ENCODE assay signal across 14 mouse cellular contexts in the genomic region with DNA sequence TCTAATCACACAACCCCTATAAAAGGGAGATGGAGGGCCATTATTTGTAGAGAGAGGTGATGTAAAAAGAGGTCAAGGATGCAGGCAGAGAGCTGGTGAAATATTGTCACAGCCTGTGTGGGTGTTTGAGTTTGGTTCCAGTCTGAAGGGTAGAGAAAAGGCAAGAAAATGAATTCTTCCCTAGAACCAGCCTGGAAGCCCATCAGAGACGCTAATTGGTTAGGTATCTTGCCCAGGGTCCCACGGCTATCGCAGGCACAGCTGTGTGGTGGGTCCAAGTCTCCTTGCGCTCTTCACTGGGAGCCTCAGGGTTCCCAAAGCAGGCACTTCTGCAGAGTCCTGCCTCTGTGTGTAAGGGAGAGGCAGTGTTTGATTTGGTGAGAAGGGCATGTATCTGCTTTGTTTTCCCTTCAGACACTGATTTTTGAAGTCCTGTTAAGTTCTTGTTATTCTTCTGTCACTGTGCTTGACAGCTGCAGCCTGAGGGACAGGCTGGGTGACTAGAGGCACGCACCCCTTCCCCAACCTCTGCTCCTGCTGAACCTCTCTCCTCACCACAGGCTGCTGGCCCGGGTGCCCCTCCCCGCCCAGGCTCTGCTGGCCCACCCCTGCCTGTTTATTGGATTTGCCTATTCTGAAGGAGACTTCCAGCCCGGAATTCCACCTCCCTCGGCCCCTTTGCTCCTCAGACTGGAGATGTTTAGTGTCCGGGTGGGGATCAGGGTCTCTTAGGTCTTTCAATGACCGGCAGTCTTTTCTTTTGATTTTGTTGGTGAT. TPM values are rescaled to one million over a fixed set of nuclear protein-coding genes. Genes with fewer than 3 reads are reported as not detected.
DNase-seq lines count a peak whose midpoint lies in the region; ATAC-seq lines count a peak whose summit lies in the region.
"Had no signal": no experiment of that assay in that cellular context is flagged by ENCODE, and none has a peak within 500 bp of the region (broad histone marks: within the 10 kb centered on the region; RNA-seq: fewer than 3 reads in every experiment).

No protein-coding gene starts in this region.

- no peaks in the 10 kb centered on the region for H3K9me3 ChIP-seq in heart, embryonic 14.5 days (ENCODE audit: control insufficient read depth, low read length)
- 0 out of 2 replicates have a peak, but pooled peaks cover 2% of the 10 kb centered on the region for H3K9me3 ChIP-seq in embryonic facial prominence, embryonic 10.5 days
- no peaks in the 10 kb centered on the region for H3K9me3 ChIP-seq in midbrain, embryonic 11.5 days (ENCODE audit: control insufficient read depth, low read length)
- H3K9me3 ChIP-seq: heart, embryonic 15.5 days had no signal

- no peak for ATAC-seq in heart, embryonic 14.5 days (ENCODE audit: insufficient number of reproducible peaks, insufficient read depth, low FRiP score, low read depth)
- ATAC-seq in midbrain, embryonic 11.5 days (ENCODE audit: low FRiP score) = peak; percentile 38; the same call in 1 of the 2 replicates
- ATAC-seq in cerebellum, adult (ENCODE audit: insufficient number of reproducible peaks, low FRiP score, low TSS enrichment) = no peak

- H3K36me3 ChIP-seq in heart, embryonic 14.5 days (ENCODE audit: control insufficient read depth, insufficient read depth, low read length) = no peaks in the 10 kb centered on the region
- no peaks in the 10 kb centered on the region for H3K36me3 ChIP-seq in embryonic facial prominence, embryonic 10.5 days (replicated peaks)
- no peaks in the 10 kb centered on the region for H3K36me3 ChIP-seq in midbrain, embryonic 11.5 days (ENCODE audit: control insufficient read depth, insufficient read depth, low read length)
- H3K36me3 ChIP-seq: heart, embryonic 15.5 days had no signal

- 40% methylated on average over 11 of the region's 11 CpGs for WGBS in heart, embryonic 14.5 days
- WGBS in embryonic facial prominence, embryonic 10.5 days = 19% methylated on average over 11 of the region's 11 CpGs
- WGBS in midbrain, embryonic 11.5 days = 11% methylated on average over 11 of the region's 11 CpGs

- H3K27me3 ChIP-seq in heart, embryonic 14.5 days (ENCODE audit: control insufficient read depth, insufficient read depth, low read length) = no peaks in the 10 kb centered on the region
- peaks cover 46% of the 10 kb centered on the region for H3K27me3 ChIP-seq in embryonic facial prominence, embryonic 10.5 days (replicated peaks; ENCODE audit: low read depth, poor library complexity, severe bottlenecking)
- H3K27me3 ChIP-seq in midbrain, embryonic 11.5 days (ENCODE audit: control insufficient read depth, insufficient read depth, low read length) = peaks cover 15% of the 10 kb centered on the region; the same call in 1 of the 2 replicates
- H3K27me3 ChIP-seq: CH12.LX; heart, embryonic 15.5 days had no signal

- no peak overlapping the region for H3K4me3 ChIP-seq in heart, embryonic 14.5 days (ENCODE audit: control insufficient read depth in 1 of 2, insufficient read depth in 1 of 2, low read depth in 1 of 2, low read length in 2 of 2)
- H3K4me3 ChIP-seq in embryonic facial prominence, embryonic 10.5 days = peak overlapping the region; percentile 16; the same call in 1 of the 2 replicates
- H3K4me3 ChIP-seq in midbrain, embryonic 11.5 days (ENCODE audit: low read depth, low read length) = no peak overlapping the region
- H3K4me3 ChIP-seq: heart, embryonic 15.5 days had no signal

- no peak for DNase-seq in heart, adult 18-20 months
- DNase-seq in embryo, embryonic 10.5 days (ENCODE audit: low spot score) = peak; percentile 29
- DNase-seq in embryonic facial prominence, embryonic 10.5 days (ENCODE audit: low spot score) = peak; percentile 47
- peak; percentile 88 for DNase-seq in midbrain, embryonic 11.5 days (ENCODE audit: low spot score, missing footprints)
- DNase-seq in right cerebral cortex, postnatal 4 days = no peak
- DNase-seq in kidney, adult 11 months = no peak
- DNase-seq: cerebellum, adult 9-11 months; kidney, adult 8-10 months; right cerebral cortex, adult 18-20 months had no signal

- no peak overlapping the region for H3K4me2 ChIP-seq in heart, embryonic 14.5 days (ENCODE audit: low read length)
- H3K4me2 ChIP-seq in midbrain, embryonic 11.5 days = no peak overlapping the region
- H3K4me2 ChIP-seq: heart, embryonic 15.5 days had no signal

- H3K4me1 ChIP-seq in heart, embryonic 14.5 days (ENCODE audit: control insufficient read depth in 2 of 2, insufficient read depth in 2 of 2, low read length in 2 of 2) = peaks cover 16 to 38% of the 10 kb centered on the region in 2 experiments
- H3K4me1 ChIP-seq in embryonic facial prominence, embryonic 10.5 days = peaks cover 53% of the 10 kb centered on the region
- H3K4me1 ChIP-seq in midbrain, embryonic 11.5 days (ENCODE audit: control insufficient read depth, insufficient read depth, low read length) = peaks cover 30% of the 10 kb centered on the region

- H3K27ac ChIP-seq in heart, embryonic 14.5 days (replicated peaks in 1 of 2; ENCODE audit: control insufficient read depth in 1 of 2, insufficient read depth in 1 of 2, low read depth in 2 of 2, low read length in 2 of 2) = no peak overlapping the region
- peak overlapping the region; percentile 35 for H3K27ac ChIP-seq in embryonic facial prominence, embryonic 10.5 days (replicated peaks)
- H3K27ac ChIP-seq in midbrain, embryonic 11.5 days (ENCODE audit: low read depth, low read length) = no peak overlapping the region
- H3K27ac ChIP-seq: heart, embryonic 15.5 days; macrophage had no signal

- peak overlapping the region; percentile 31; the same call in 1 of the 2 replicates for H3K9ac ChIP-seq in heart, embryonic 14.5 days (ENCODE audit: low read length)
- H3K9ac ChIP-seq in midbrain, embryonic 11.5 days (ENCODE audit: low read length) = no peak overlapping the region
- H3K9ac ChIP-seq: heart, embryonic 15.5 days had no signal

RNA-seq across cellular contexts. Expression of a gene that starts 5.1 kb away (rescaled TPM):
- polyA plus RNA-seq in heart, embryonic 14.5 days (2014; fragmentation: Nextera tagmentation; extraction: Ambion mirVana) = 7.8 and 10.5 TPM in 2 replicates
- total RNA-seq in heart, adult 18-20 months (2021) = 10 to 100 TPM; 16.2 to 17.0 TPM
- polyA plus RNA-seq in embryonic facial prominence, embryonic 10.5 days (2016; fragmentation: Nextera tagmentation; extraction: Ambion mirVana) = 2.3 and 2.7 TPM in 2 replicates
- 4.1 and 4.3 TPM in 2 replicates for polyA plus RNA-seq in midbrain, embryonic 11.5 days (2014; fragmentation: Nextera tagmentation; extraction: Ambion mirVana)
- polyA plus RNA-seq: macrophage had no signal

Comparison
In these comparisons a context has a peak if more than half of its experiments do, and no peak if none do; other contexts are left out.
1. DNase-seq: peak in embryo, embryonic 10.5 days (single experiment), embryonic facial prominence, embryonic 10.5 days (single experiment) and midbrain, embryonic 11.5 days (single experiment); none in heart, adult 18-20 months (0 of 2), right cerebral cortex, postnatal 4 days (single experiment) and kidney, adult 11 months (single experiment).